Comparison of ENCODE assay signal across 8 mouse cellular contexts in the genomic region with DNA sequence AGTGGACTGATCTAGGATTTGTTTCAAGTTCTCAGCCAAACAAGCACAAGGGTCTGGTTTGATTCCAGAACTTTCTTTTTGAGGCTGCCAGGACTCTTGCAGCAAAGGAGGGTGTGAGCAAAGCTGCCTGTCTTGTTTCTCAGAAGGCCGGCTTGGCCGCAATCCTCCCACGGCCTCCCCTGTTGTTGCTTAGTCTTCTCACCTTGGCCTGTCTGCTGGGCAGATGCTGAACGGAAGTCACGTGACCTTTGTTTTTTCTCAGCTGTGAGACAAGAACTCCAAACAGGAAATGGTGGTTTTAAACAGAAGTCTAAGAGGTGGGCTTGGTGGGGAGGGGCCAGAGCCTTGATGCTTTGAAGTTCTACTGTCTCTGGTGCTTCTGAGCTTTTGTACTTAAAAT.
DNase-seq lines count a peak whose midpoint lies in the region; ATAC-seq and TF ChIP-seq lines count a peak whose summit lies in the region.

No protein-coding gene starts in this region.

- H3K27ac ChIP-seq in left cerebral cortex, adult 2 months, result peak overlapping the region; percentile 33; the same call in 1 of the 2 replicates
- H3K27ac ChIP-seq in lung, embryonic 16.5 days (ENCODE audit: low read length), result peak overlapping the region; percentile 68

- H3K9me3 ChIP-seq in lung, embryonic 16.5 days (ENCODE audit: control insufficient read depth, low read length), result peaks cover 8% of the 10 kb centered on the region; the same call in 1 of the 2 replicates

- no peak for DNase-seq in left cerebral cortex, adult 2 months (ENCODE audit: extremely low spot score in 1 of 2, low spot score in 2 of 2)
- no peak for DNase-seq in left cerebral cortex, adult 18-20 months (ENCODE audit: low spot score in 2 of 2)
- peak; percentile 72 for DNase-seq in adrenal gland, postnatal 14 days
- peak; percentile 35 for DNase-seq in heart, postnatal 25 days (ENCODE audit: low spot score)
- peak; percentile 90 for DNase-seq in splenic B cell, adult 2 months (ENCODE audit: low read depth, low spot score)
- DNase-seq in cerebellum, adult 9-10 months, result no peak

- peak; percentile 95 for ATAC-seq in lung, embryonic 16.5 days (ENCODE audit: low read depth)
- ATAC-seq in cerebellum, adult (ENCODE audit: insufficient number of reproducible peaks, low FRiP score, low TSS enrichment), result no peak

- peak overlapping the region; percentile 5; the same call in 1 of the 2 replicates for H3K4me2 ChIP-seq in lung, embryonic 16.5 days (ENCODE audit: low read depth, low read length)

- no peaks in the 10 kb centered on the region for H3K27me3 ChIP-seq in lung, embryonic 16.5 days (ENCODE audit: control insufficient read depth, insufficient read depth, low read depth, low read length)
- no peaks in the 10 kb centered on the region for H3K27me3 ChIP-seq in splenic B cell, adult 2 months (ENCODE audit: control insufficient read depth, insufficient read depth, low read length, poor library complexity, severe bottlenecking)

- no peaks in the 10 kb centered on the region for H3K36me3 ChIP-seq in lung, embryonic 16.5 days (ENCODE audit: control insufficient read depth, insufficient read depth, low read length)
- no peaks in the 10 kb centered on the region for H3K36me3 ChIP-seq in splenic B cell, adult 2 months (ENCODE audit: control insufficient read depth, insufficient read depth, low read length, poor library complexity, severe bottlenecking)

- no peak overlapping the region for H3K4me3 ChIP-seq in left cerebral cortex, adult 2 months
- H3K4me3 ChIP-seq in lung, embryonic 16.5 days (ENCODE audit: low read length), result no peak overlapping the region

- H3K9ac ChIP-seq in lung, embryonic 16.5 days (ENCODE audit: low read length), result no peak overlapping the region

- intact Hi-C loops in left cerebral cortex, adult 2 months (cut with DNase I), result loop anchor here (10.0 kb wide), 1 partner anchor 280 kb away; no protein-coding TSS in a partner anchor
- intact Hi-C loops in heart, postnatal 25 days (cut with DNase I), result no loop called here

- peaks cover 11% of the 10 kb centered on the region for H3K4me1 ChIP-seq in lung, embryonic 16.5 days (replicated peaks; ENCODE audit: control insufficient read depth, insufficient read depth, low read length)

- WGBS in lung, embryonic 16.5 days, result 14% methylated on average over 5 of the region's 5 CpGs

- no peak for TF ChIP-seq CTCF in left cerebral cortex, adult 2 months (IDR thresholded peaks at IDR 0.05)

Comparison
In these comparisons a context has a peak if more than half of its experiments do, and no peak if none do; other contexts are left out.
1. DNase-seq: peak in adrenal gland, postnatal 14 days (single experiment), heart, postnatal 25 days (single experiment) and splenic B cell, adult 2 months (single experiment); none in left cerebral cortex, adult 2 months (0 of 2), left cerebral cortex, adult 18-20 months (0 of 2) and cerebellum, adult 9-10 months (single experiment).